Mouse (Mus musculus): Measurements from ENCODE around the gene Gpatch1.

Gpatch1 gene

GRCm38 (mm10) chr7:35317729-35318609 is at the start of gene Gpatch1:
TSS of gene Gpatch1 (minus strand) at chr7:35318440.
- peak; percentile 95 for DNase-seq (ENCODE audit: inconsistent ontology term)

GRCm38 (mm10) chr7:35365161-35365910 is 47.1 kb upstream of the Gpatch1 start:
- no peak for DNase-seq (ENCODE audit: inconsistent ontology term)

- no peak for DNase-seq (ENCODE audit: inconsistent ontology term)
Measured at GRCm38 (mm10) chr7:35362868-35363267, 44.6 kb upstream of the Gpatch1 start.

- DNase-seq (ENCODE audit: inconsistent ontology term) = no peak
Measured at GRCm38 (mm10) chr7:35362253-35362652, 44.0 kb upstream of the Gpatch1 start.

- DNase-seq (ENCODE audit: inconsistent ontology term) = no peak
Measured at GRCm38 (mm10) chr7:35357621-35358020, 39.4 kb upstream of the Gpatch1 start.

GRCm38 (mm10) chr7:35355303-35355872 is 37.1 kb upstream of the Gpatch1 start:
- DNase-seq (ENCODE audit: inconsistent ontology term) = no peak

GRCm38 (mm10) chr7:35353306-35353705 is 35.1 kb upstream of the Gpatch1 start:
- no peak for DNase-seq (ENCODE audit: inconsistent ontology term)

- DNase-seq (ENCODE audit: inconsistent ontology term) = no peak
Measured at GRCm38 (mm10) chr7:35351155-35351554, 32.9 kb upstream of the Gpatch1 start.

GRCm38 (mm10) chr7:35349886-35350684 is 31.8 kb upstream of the Gpatch1 start:
- DNase-seq (ENCODE audit: inconsistent ontology term) = no peak

GRCm38 (mm10) chr7:35349022-35349421 is 30.8 kb upstream of the Gpatch1 start:
- DNase-seq (ENCODE audit: inconsistent ontology term) = peak; percentile 79

- DNase-seq (ENCODE audit: inconsistent ontology term) = no peak
Measured at GRCm38 (mm10) chr7:35347918-35348700, 29.9 kb upstream of the Gpatch1 start.

GRCm38 (mm10) chr7:35344785-35345330 is 26.6 kb upstream of the Gpatch1 start:
- no peak for DNase-seq (ENCODE audit: inconsistent ontology term)

- no peak for DNase-seq (ENCODE audit: inconsistent ontology term)
Measured at GRCm38 (mm10) chr7:35342498-35342897, 24.3 kb upstream of the Gpatch1 start.

- DNase-seq (ENCODE audit: inconsistent ontology term) = no peak
Measured at GRCm38 (mm10) chr7:35341282-35341681, 23.0 kb upstream of the Gpatch1 start.

GRCm38 (mm10) chr7:35340196-35340595 is 22.0 kb upstream of the Gpatch1 start:
- peak; percentile 46 for DNase-seq (ENCODE audit: inconsistent ontology term)

- DNase-seq (ENCODE audit: inconsistent ontology term) = peak; percentile 40
Measured at GRCm38 (mm10) chr7:35334527-35335452, 16.6 kb upstream of the Gpatch1 start.

- DNase-seq (ENCODE audit: inconsistent ontology term) = peak; percentile 100
Measured at GRCm38 (mm10) chr7:35333692-35334526, 15.7 kb upstream of the Gpatch1 start, which contains the start of gene Rhpn2. TSS of gene Rhpn2 (plus strand) at chr7:35334170.

GRCm38 (mm10) chr7:35333231-35333651 is 15.0 kb upstream of the Gpatch1 start:
- no peak for DNase-seq (ENCODE audit: inconsistent ontology term)
